Mouse (Mus musculus) embryonic facial prominence, embryonic 14.5 days (tissue): ENCODE measurements at regions not wholly inside any gene's neighbourhood (a gene's known extent, or its start where the extent isn't known, plus 50 kb on each side); places are given as distances from the start of the nearest gene placed in this dataset.
"Not testable (repeated sequence)": the region's sequence is repeated elsewhere in the genome, so short reads cannot be mapped to it uniquely, and the experiment has no call there.

Source experiments
- ATAC-seq: fragments of 200-750 bp; cut with Nextera tagmentation; 2 replicates; pipeline ENCODE4 v1.8.0; 2017; ENCODE audit warnings: low read depth, moderate number of reproducible peaks, moderate TSS enrichment
- DNase-seq: peaks from one replicate; pipeline ENCODE4 v3.0.0-alpha.2; 2015; ENCODE audit warnings: low spot score
- H3K27ac ChIP-seq: fragments of 300-500 bp; sonication (generic); replicated peaks from 2 replicates; pipeline ENCODE4 v1.5.1; 2014; ENCODE audit warnings: low read depth, mild to moderate bottlenecking, low read length, moderate library complexity
- H3K27me3 ChIP-seq: fragments of 300-500 bp; sonication (generic); replicated peaks from 2 replicates; pipeline ENCODE4 v1.6.1; 2014; ENCODE audit warnings: low read length; ENCODE audit not compliant: control insufficient read depth, insufficient read depth
- H3K36me3 ChIP-seq: fragments of 300-500 bp; sonication (generic); 2 replicates; pipeline ENCODE4 v1.6.1; 2014; ENCODE audit warnings: low read length, mixed read lengths; ENCODE audit not compliant: control insufficient read depth, insufficient read depth
- H3K4me1 ChIP-seq: fragments of 300-500 bp; sonication (generic); 2 replicates; pipeline ENCODE4 v1.6.1; 2014; ENCODE audit warnings: antibody characterized with exemption, low read length; ENCODE audit not compliant: control insufficient read depth, insufficient read depth
- H3K4me2 ChIP-seq: fragments of 300-500 bp; sonication (generic); 2 replicates; pipeline ENCODE4 v1.6.1; 2014; ENCODE audit warnings: low read depth, mild to moderate bottlenecking, low read length, moderate library complexity, mixed read lengths
- H3K4me3 ChIP-seq: fragments of 300-500 bp; sonication (generic); 2 replicates; pipeline ENCODE4 v1.5.1; 2014; ENCODE audit warnings: low read depth, mild to moderate bottlenecking, low read length
- H3K9ac ChIP-seq: fragments of 300-500 bp; sonication (generic); 2 replicates; pipeline ENCODE4 v1.6.1; 2014; ENCODE audit warnings: low read depth, mild to moderate bottlenecking, low read length, moderate library complexity, mixed read lengths
- H3K9me3 ChIP-seq: fragments of 300-500 bp; sonication (generic); 2 replicates; pipeline ENCODE4 v1.6.1; 2016; ENCODE audit warnings: low read length; ENCODE audit not compliant: control insufficient read depth
- WGBS: fragments of 180-500 bp; shearing (Covaris S2); extraction: QIAGEN DNeasy Blood & Tissue Kit; methylation state at CpG from one replicate; pipeline ENCODE4 v1.1.7; 2014; 5-methylcytosine and 5-hydroxymethylcytosine counted together

- Histone ChIP-seq H3K9me3 (no peaks in the 10 kb centered on the region; the same call in 1 of the 2 replicates), H3K4me1 (no peaks in the 10 kb centered on the region), H3K9ac (no peak overlapping the region), H3K27ac (no peak overlapping the region), H3K27me3 (no peaks in the 10 kb centered on the region), H3K4me2 (no peak overlapping the region), H3K4me3 (no peak overlapping the region), H3K36me3 (no peaks in the 10 kb centered on the region)
- 88% methylated on average over 1 of the region's 1 CpGs for WGBS
- DNase-seq: no peak
- ATAC-seq: no peak
These were observed 734.8 kb upstream of the 4930452B06Rik start for GRCm38 (mm10) chr14:9400861-9401260.

- Histone ChIP-seq H3K9ac (no peak overlapping the region), H3K4me3 (no peak overlapping the region), H3K27me3 (no peaks in the 10 kb centered on the region), H3K4me1 (no peaks in the 10 kb centered on the region), H3K27ac (no peak overlapping the region), H3K9me3 (no peaks in the 10 kb centered on the region; the same call in 1 of the 2 replicates), H3K36me3 (no peaks in the 10 kb centered on the region), H3K4me2 (no peak overlapping the region)
- WGBS: 14% methylated on average over 4 of the region's 4 CpGs
- DNase-seq (peak; percentile 71), ATAC-seq (no peak)
These were observed 727.3 kb upstream of the 4930452B06Rik start for GRCm38 (mm10) chr14:9393271-9393771.

- not testable (repeated sequence) for ATAC-seq, DNase-seq, H3K36me3 ChIP-seq, H3K4me3 ChIP-seq, H3K9me3 ChIP-seq, H3K9ac ChIP-seq, H3K27me3 ChIP-seq, H3K4me1 ChIP-seq, H3K27ac ChIP-seq, H3K4me2 ChIP-seq
- 93% methylated on average over 5 of the region's 5 CpGs for WGBS
These were observed 724.0 kb upstream of the 4930452B06Rik start for GRCm38 (mm10) chr14:9389878-9390536.

- 64% methylated on average over 7 of the region's 7 CpGs for WGBS
These were observed 723.1 kb upstream of the 4930452B06Rik start for GRCm38 (mm10) chr14:9389180-9389579.

More at GRCm38 (mm10) chr14:9389180-9389579, 723.1 kb upstream of the 4930452B06Rik start:
- Histone ChIP-seq H3K36me3 (no peaks in the 10 kb centered on the region), H3K4me1 (no peaks in the 10 kb centered on the region), H3K27me3 (no peaks in the 10 kb centered on the region), H3K9ac (no peak overlapping the region), H3K4me3 (no peak overlapping the region), H3K4me2 (no peak overlapping the region), H3K27ac (no peak overlapping the region), H3K9me3 (no peaks in the 10 kb centered on the region)
- ATAC-seq: no peak
- DNase-seq: no peak
